Mouse (Mus musculus): Measurements from ENCODE around the gene Chid1. TPM values are rescaled to one million over a fixed set of nuclear protein-coding genes. Genes with fewer than 3 reads are reported as not detected.

Gene Chid1
- polyA plus RNA-seq, 1 experiment from 2014 or later, result 30.0 TPM

DNA sequence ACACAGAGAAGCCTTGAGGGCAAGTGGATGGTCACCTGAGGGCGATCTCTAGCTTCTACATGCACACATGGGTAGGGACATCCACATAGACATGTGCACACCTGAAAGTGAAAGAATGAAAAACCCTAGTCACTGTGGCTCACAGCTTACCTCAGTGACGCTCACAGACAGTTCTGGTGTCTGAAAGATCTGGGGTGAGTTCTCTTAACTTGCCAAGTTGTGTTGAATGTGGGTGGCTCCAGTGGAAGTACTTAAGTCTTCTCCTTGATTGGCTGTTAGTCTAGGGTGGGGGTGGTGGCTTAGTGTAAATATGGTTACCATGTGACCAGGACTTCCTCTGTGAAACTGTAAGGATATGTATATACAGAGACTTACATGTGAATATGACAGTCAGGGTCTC is 39.3 kb upstream of the Chid1 start:
- no peak for TF ChIP-seq CTCF (IDR thresholded peaks at IDR 0.05; ENCODE audit: low read depth)
- no peaks in the 10 kb centered on the region for H3K9me3 ChIP-seq (replicated peaks; ENCODE audit: low read length)
- no peak overlapping the region for H3K27ac ChIP-seq
- H3K4me2 ChIP-seq (ENCODE audit: low read length), result no peak overlapping the region
- no peaks in the 10 kb centered on the region for H3K27me3 ChIP-seq (ENCODE audit: insufficient read depth, low read length)
- no peak overlapping the region for H3K4me3 ChIP-seq (replicated peaks; ENCODE audit: low read depth, low read length)
- no peak overlapping the region for H3K9ac ChIP-seq (ENCODE audit: low read depth, low read length)
- WGBS, result 93% methylated on average over 2 of the region's 2 CpGs
- no peaks in the 10 kb centered on the region for H3K36me3 ChIP-seq (ENCODE audit: insufficient read depth, low read length)
- 0 out of 2 replicates have a peak, but pooled peaks cover 4% of the 10 kb centered on the region for H3K4me1 ChIP-seq (replicated peaks; ENCODE audit: insufficient read depth, low read length)
- no peak for ATAC-seq (replicated peaks; ENCODE audit: low FRiP score, low read depth)
- no peak for DNase-seq (ENCODE audit: low spot score)

DNA sequence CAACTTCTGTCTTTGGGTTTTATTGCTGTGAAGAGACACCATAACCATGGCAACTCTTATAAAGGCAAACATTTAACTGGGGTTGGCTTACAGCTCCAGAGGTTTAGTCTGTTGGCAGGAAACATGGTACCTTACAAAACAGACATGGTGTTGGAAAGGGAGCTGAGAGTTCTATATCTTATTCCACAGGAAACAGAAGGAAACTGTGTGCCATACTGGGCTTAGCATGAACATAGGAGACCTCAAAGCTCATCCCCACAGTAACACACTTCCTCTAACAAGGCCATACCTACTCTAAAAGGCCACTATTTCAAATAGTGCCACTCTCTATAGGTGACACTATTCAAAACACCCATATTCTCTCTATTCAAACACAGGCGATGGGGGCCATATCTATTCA is 38.9 kb upstream of the Chid1 start:
- Histone ChIP-seq H3K27me3 (ENCODE audit: insufficient read depth, low read length) (no peaks in the 10 kb centered on the region), H3K36me3 (ENCODE audit: insufficient read depth, low read length) (no peaks in the 10 kb centered on the region), H3K27ac (no peak overlapping the region), H3K4me1 (replicated peaks; ENCODE audit: insufficient read depth, low read length) (0 out of 2 replicates have a peak, but pooled peaks cover 4% of the 10 kb centered on the region), H3K9ac (ENCODE audit: low read depth, low read length) (no peak overlapping the region), H3K9me3 (replicated peaks; ENCODE audit: low read length) (no peaks in the 10 kb centered on the region), H3K4me2 (ENCODE audit: low read length) (no peak overlapping the region), H3K4me3 (replicated peaks; ENCODE audit: low read depth, low read length) (no peak overlapping the region)
- ATAC-seq (replicated peaks; ENCODE audit: low FRiP score, low read depth) (no peak), DNase-seq (ENCODE audit: low spot score) (no peak)
- TF ChIP-seq CTCF (IDR thresholded peaks at IDR 0.05; ENCODE audit: low read depth), result no peak
- 97% methylated on average over 1 of the region's 1 CpGs for WGBS

DNA sequence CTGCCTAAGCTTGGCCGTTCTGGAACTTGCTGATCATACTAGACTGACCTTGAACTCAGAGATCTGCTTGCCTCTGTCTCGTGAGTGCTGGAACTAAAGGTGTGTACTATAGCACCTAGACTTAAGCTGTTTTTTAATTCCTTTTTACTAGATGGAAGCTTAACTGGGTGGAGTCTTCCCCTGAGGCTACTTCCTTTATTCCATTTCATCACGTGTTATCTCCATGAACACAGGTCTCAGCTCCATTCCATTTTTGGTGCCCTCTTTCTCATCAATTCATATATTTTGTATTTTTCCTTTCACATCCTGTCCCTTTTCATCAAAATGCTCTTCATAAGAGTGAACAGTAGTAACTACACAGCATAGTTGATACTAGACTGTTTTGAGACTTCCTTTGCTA is 38.1 kb upstream of the Chid1 start:
- WGBS, result 81% methylated on average over 3 of the region's 3 CpGs
- Histone ChIP-seq H3K9me3 (replicated peaks; ENCODE audit: low read length) (no peaks in the 10 kb centered on the region), H3K4me3 (replicated peaks; ENCODE audit: low read depth, low read length) (no peak overlapping the region), H3K4me1 (replicated peaks; ENCODE audit: insufficient read depth, low read length) (0 out of 2 replicates have a peak, but pooled peaks cover 4% of the 10 kb centered on the region), H3K36me3 (ENCODE audit: insufficient read depth, low read length) (no peaks in the 10 kb centered on the region), H3K4me2 (ENCODE audit: low read length) (no peak overlapping the region), H3K27ac (no peak overlapping the region), H3K9ac (ENCODE audit: low read depth, low read length) (no peak overlapping the region), H3K27me3 (ENCODE audit: insufficient read depth, low read length) (no peaks in the 10 kb centered on the region)
- no peak for ATAC-seq (replicated peaks; ENCODE audit: low FRiP score, low read depth)
- TF ChIP-seq CTCF (IDR thresholded peaks at IDR 0.05; ENCODE audit: low read depth), result no peak
- DNase-seq (ENCODE audit: low spot score), result no peak

DNA sequence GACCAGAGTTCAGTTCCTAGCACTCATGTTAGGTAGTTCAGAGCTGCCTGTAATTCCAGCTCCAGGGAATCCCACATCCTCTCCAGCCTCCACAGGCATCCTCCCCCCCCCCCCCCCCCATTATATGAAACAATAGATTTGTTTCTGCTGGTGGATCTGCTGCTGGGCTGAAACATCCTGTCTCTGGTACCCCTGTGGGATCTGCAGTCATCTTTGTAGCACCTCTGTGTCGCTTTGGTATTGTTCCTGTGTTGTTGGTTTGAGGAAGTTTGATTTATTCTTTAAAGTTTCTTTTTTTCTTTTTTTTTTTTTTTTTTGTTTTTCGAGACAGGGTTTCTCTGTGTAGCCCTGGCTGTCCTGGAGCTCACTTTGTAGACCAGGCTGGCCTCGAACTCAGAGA is 35.8 kb upstream of the Chid1 start:
- Histone ChIP-seq H3K27me3 (ENCODE audit: insufficient read depth, low read length) (no peaks in the 10 kb centered on the region), H3K9me3 (replicated peaks; ENCODE audit: low read length) (no peaks in the 10 kb centered on the region), H3K9ac (ENCODE audit: low read depth, low read length) (no peak overlapping the region), H3K4me2 (ENCODE audit: low read length) (no peak overlapping the region), H3K4me3 (replicated peaks; ENCODE audit: low read depth, low read length) (no peak overlapping the region), H3K4me1 (replicated peaks; ENCODE audit: insufficient read depth, low read length) (0 out of 2 replicates have a peak, but pooled peaks cover 4% of the 10 kb centered on the region), H3K27ac (no peak overlapping the region), H3K36me3 (ENCODE audit: insufficient read depth, low read length) (no peaks in the 10 kb centered on the region)
- no peak for ATAC-seq (replicated peaks; ENCODE audit: low FRiP score, low read depth)
- no peak for TF ChIP-seq CTCF (IDR thresholded peaks at IDR 0.05; ENCODE audit: low read depth)
- no peak for DNase-seq (ENCODE audit: low spot score)
- 89% methylated on average over 2 of the region's 3 CpGs for WGBS

DNA sequence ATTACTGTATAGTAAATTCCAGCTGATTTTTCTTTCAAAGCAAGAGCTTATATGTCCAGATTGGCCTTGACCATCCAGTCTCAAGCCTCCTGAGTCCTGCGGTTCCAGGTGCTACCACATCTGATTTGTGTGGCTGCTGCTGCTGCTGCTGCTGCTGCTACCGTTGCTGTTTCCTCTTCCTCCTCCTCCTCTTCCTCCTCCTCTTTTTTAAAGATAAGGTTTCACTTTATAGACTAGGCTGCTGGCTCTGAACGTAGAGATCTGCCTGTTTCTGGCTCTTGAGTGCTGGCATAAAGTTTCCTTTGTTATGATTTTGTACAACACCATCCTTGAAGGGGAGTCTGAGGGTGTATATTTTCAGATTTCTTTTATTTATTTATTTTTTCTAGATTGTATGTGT is 34.4 kb upstream of the Chid1 start:
- ATAC-seq (replicated peaks; ENCODE audit: low FRiP score, low read depth) (no peak), DNase-seq (ENCODE audit: low spot score) (no peak)
- Histone ChIP-seq H3K27ac (no peak overlapping the region), H3K4me2 (ENCODE audit: low read length) (no peak overlapping the region), H3K4me1 (replicated peaks; ENCODE audit: insufficient read depth, low read length) (0 out of 2 replicates have a peak, but pooled peaks cover 4% of the 10 kb centered on the region), H3K4me3 (replicated peaks; ENCODE audit: low read depth, low read length) (no peak overlapping the region), H3K36me3 (ENCODE audit: insufficient read depth, low read length) (no peaks in the 10 kb centered on the region), H3K27me3 (ENCODE audit: insufficient read depth, low read length) (no peaks in the 10 kb centered on the region), H3K9me3 (replicated peaks; ENCODE audit: low read length) (no peaks in the 10 kb centered on the region), H3K9ac (ENCODE audit: low read depth, low read length) (no peak overlapping the region)
- TF ChIP-seq CTCF (IDR thresholded peaks at IDR 0.05; ENCODE audit: low read depth), result no peak
- 42% methylated on average over 3 of the region's 3 CpGs for WGBS

DNA sequence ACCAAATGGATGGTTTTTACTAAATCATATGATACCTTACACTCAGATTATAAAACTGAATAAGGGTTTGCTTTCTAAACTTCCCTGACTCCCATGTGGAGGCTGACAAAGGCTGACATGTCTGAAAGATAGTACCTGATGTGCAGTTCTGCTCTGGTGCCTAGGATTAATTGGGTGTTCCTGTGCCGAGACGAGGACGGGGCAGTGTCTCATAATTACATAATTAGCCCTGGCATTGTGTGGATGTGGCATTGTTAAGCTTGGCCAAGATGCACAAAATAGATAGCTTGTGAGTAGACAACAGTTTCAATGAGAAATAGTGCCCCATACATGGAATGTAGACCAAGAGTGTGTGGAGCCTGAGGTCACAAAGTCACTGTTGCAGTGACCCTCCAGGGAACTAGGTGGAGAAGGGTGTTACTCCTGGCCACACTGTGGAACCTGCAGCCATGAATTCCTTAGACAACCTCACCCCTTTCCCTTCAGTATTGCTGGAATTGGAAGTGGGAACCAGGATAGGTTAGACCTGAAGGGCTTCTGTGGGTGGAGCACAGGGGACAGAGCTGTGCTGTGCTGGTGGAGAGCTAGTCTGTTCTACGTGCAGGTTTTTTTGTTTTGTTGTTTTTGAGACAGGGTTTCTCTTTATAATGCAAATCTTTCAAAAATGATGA is 31.1 kb upstream of the Chid1 start:
- Histone ChIP-seq H3K27me3 (ENCODE audit: insufficient read depth, low read length) (no peaks in the 10 kb centered on the region), H3K9ac (ENCODE audit: low read depth, low read length) (no peak overlapping the region), H3K4me1 (replicated peaks; ENCODE audit: insufficient read depth, low read length) (peaks cover 7% of the 10 kb centered on the region; the same call in 1 of the 2 replicates), H3K4me3 (replicated peaks; ENCODE audit: low read depth, low read length) (no peak overlapping the region), H3K9me3 (replicated peaks; ENCODE audit: low read length) (no peaks in the 10 kb centered on the region), H3K36me3 (ENCODE audit: insufficient read depth, low read length) (no peaks in the 10 kb centered on the region), H3K27ac (no peak overlapping the region), H3K4me2 (ENCODE audit: low read length) (no peak overlapping the region)
- WGBS, result 60% methylated on average over 4 of the region's 4 CpGs
- DNase-seq (ENCODE audit: low spot score) (no peak), ATAC-seq (replicated peaks; ENCODE audit: low FRiP score, low read depth) (no peak)
- TF ChIP-seq CTCF (IDR thresholded peaks at IDR 0.05; ENCODE audit: low read depth), result no peak
